Mouse (Mus musculus): ENCODE data around the gene Dock3.
"Not testable (repeated sequence)": the region's sequence is repeated elsewhere in the genome, so short reads cannot be mapped to it uniquely, and the experiment has no call there.

The Dock3 gene

DNA sequence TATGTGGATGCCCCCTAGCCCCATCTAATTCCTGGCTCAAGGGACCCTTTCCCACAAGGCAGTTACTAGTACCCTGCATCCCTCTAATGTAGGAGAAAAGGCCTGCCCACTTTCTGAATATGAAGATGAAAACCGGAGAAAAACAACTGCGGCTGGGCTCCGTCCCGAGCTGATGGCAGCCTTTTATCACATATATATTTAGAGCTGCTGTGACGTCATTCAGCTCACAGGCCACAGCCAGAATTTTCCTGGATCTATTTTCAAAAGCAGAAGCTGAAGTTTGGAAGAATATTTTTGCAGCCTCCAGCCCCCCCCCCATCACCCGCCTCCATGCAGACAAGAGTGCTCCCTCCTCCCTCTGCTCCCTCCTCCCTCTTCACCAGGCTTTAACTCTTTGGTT lies 27.9 kb upstream of the Dock3 start:
- peak; percentile 57 to 74 for DNase-seq (ENCODE audit: low spot score in 2 of 2)

- no peak for DNase-seq (ENCODE audit: low spot score in 2 of 2)
Measured at GRCm38 (mm10) chr9:107255596-107255995, 23.9 kb upstream of the Dock3 start.

DNA sequence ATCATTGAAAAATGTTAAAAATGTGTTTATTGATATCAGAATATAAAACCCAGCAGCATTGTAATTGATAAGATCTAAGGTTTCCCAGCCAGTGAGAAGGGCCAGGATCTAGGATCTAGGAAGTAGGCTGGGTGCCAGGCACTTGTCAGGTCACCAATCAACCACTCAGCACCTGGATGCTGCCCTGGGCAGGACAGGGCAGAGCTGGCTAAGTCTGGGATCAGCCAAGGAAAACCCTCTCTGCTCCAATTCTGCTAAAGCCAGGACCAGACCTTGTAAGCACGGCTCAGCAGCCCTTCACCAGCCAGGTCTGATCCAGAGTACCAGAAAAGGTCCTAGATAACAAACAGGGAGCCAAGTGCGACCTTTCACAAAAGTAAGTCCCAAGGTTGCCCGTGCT lies 23.2 kb upstream of the Dock3 start:
- DNase-seq (ENCODE audit: low spot score in 2 of 2), result no peak

- peak; percentile 71 to 74 for DNase-seq (ENCODE audit: low spot score in 2 of 2)
Measured at GRCm38 (mm10) chr9:107254476-107254875, 22.8 kb upstream of the Dock3 start.

DNA sequence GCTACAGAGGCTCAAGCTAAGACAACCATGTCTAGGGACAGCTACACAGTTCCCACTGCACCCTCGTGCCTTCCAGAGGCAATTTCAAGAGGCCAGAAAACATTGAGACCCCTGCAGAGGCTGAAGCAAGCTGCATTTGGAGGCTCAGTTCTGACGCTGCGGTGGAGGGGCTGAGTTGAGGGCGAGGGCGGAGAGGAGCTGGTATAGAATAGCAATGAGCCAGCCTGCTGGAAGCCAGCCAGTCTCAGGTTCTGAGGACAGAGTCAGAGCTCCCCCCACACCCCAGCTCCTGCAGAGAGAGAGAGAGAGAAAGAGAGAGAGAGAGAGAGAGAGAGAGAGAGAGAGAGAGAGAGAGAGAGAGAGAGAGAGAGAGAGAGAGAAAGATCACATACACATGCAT lies 20.5 kb upstream of the Dock3 start:
- DNase-seq (ENCODE audit: low spot score in 2 of 2), result peak; percentile 63 to 65

DNA sequence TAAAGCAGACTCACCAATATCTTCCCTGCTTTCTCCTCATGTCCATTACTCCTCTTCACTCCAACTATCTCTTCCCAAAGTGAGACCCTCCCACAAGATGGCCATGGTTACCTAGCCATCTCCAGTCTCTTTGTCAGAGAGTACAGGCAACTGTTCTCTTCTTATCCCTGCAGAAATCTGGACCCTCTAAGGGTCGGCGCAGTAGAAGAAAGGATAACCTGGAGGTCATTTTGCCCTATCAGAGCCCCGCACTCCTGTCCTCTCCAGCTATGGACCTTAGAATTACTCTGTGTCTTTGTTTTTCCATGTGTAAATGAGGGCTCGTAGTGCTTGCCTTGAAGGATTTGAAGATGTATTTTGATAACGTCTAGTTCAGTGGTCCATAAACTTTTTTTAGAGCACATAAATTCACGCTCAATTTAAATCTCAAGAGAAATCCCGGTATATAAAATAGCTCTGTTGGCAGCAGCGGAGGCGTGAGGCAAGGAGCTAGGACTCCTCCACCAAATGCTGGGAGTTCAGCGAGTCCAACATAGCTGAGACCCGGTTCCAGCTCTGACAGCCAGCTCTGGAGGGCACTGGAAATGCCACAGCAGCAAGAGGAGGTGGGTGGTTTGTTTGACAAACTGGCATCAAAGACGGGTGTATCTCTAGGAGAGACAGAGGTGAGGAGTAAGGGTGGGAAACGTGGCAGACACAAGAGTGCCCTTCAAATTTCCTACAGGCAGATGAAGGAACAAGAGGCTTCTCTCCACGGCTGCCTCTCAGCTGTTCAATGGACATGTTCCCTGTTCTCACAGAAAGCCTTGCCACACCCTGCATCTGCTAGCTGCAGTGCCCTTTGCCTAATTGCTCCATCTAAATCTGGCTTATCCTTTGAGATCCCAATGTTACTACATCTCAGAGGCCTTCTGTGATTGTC lies 19.0 kb upstream of the Dock3 start:
- DNase-seq (ENCODE audit: low spot score in 2 of 2), result no peak

DNA sequence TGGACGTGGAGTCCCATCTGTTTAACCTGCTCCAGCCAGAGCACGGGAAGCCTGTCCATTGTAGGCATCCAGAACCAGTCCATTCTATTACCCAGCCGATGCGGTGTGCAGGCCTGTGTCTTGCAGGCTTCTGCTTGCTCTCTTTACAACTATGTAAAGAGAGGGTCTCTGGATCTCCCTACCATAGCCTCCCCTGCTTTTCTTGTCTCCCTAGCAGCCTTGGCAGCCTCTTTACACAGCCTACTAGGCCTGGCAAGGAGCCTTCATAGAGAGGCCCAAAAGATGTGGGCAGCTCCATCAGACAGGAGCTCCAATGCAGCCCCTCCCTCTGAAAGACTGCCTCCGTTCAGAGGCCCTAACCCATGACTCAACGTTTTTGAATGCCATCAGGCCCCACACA lies 17.4 kb upstream of the Dock3 start:
- no peak for DNase-seq (ENCODE audit: low spot score in 2 of 2)

DNA sequence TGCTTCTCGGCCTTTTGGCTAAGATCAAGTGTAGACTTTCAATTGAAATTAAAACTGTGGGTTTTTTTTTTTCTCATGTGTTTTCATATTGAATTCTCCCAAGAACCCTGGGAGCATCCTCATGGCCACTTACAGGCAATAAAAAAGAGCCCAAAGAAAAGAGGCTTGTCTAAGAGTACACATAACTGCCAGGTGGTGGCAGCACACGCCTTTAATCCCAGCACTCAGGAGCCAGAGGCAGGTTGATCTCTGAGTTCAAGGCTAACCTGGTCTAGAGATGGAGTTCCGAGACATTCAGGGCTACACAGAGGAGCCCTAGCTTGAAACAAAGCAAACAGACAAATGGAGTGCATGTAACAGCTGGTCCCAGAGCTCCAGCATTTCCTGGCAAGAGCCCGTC lies 14.5 kb upstream of the Dock3 start:
- DNase-seq (ENCODE audit: low spot score in 2 of 2), result no peak

DNA sequence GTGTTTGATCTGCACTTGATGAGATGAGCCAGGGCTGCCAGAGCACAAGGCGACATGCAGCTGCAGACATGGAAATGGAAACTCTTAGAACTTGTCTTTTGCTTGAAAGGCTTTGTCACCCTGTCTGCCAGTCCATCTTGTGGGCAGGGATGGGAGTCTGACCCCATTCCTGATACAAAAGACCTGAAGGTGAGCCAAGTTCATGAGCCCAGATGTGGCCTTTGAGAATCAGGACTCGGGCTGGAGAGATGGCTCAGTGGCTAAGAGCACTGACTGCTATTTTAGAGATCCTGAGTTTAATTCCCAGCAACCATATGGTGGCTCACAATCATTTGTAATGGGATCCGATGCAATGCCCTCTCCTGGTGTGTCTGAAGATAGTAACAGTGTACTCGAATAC lies 13.6 kb upstream of the Dock3 start:
- DNase-seq (ENCODE audit: low spot score in 2 of 2), result no peak

DNA sequence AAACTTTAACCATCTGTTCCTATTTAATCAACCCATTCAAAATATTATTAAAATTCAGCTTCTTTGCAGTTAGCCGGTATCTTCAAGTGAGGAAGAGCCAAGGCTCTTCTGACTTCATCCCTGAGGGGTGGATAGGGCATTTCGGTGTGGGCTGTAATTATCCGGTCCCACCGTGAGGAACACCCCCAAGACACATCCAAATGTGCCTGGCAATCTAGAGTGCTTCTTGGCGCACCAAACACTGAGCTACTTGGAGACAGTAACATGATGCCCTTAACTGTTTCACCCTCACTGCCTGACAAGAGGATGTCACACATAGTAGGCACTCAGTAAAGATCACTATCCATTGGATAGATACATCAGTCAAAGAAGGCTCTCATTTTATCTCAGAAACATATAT lies 4.4 kb upstream of the Dock3 start:
- DNase-seq (ENCODE audit: low spot score in 2 of 2), result no peak

DNA sequence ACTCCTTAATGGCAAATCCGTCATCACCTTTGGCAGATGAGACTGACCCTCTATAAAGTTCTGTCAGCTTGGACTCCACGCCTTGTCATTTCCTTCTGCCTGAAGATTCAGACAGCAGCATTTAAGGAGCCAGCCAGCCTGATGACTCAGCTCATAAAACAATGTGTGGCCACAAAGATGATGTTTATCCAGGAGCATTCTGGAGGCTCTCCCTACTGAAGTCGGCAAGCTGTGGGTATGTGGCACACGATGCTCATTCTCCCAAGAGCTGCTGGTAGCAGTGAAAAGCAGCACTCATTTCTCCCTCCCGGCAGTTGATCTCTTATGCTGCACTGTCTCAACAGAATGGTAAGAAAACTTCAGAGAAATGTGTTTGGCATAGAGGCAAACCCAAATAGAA lies 3.6 kb upstream of the Dock3 start:
- no peak for DNase-seq (ENCODE audit: low spot score in 2 of 2)

GRCm38 (mm10) chr9:107232140-107232539 lies 431 bp upstream of the Dock3 start:
- DNase-seq (ENCODE audit: low spot score in 2 of 2), result no peak

DNA sequence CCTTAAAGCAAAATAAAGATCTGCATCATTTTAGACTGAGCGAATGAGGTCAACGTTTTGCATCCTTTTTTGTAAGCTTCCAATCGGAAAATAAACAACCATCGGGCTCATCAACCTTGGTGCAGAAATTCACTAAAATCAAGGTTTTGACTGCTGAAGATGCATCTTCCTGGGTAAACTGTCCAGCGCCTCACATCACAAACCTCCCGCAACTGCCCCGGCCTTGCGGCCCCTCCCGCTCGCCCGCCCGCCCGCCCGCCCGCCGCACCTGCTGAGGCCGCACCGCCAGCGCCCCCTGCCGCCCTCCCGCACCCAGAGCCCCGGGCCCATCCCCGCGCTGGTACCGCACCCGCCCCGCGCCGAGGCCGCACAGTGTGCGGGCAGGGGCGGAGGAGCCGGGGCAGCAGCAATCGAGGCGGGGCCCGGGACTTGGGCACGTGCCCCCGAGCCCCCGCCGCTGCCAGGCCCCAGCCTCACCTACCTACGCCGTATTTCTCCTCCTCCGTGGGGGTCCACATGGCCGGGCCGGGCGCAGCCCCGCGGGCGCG lies 644 bp downstream of the Dock3 start:
- peak in 1 of 2 experiments; percentile 69 for DNase-seq (ENCODE audit: low spot score in 2 of 2)

- DNase-seq (ENCODE audit: low spot score in 2 of 2), result no peak
Measured at GRCm38 (mm10) chr9:107224597-107224996, 7.1 kb downstream of the Dock3 start.

- not testable (repeated sequence) for DNase-seq (ENCODE audit: low spot score in 2 of 2)
Measured at GRCm38 (mm10) chr9:107174831-107175230, 56.9 kb downstream of the Dock3 start.

- DNase-seq (ENCODE audit: low spot score in 2 of 2), result no peak
Measured at GRCm38 (mm10) chr9:107165792-107166191, 65.9 kb downstream of the Dock3 start.

DNA sequence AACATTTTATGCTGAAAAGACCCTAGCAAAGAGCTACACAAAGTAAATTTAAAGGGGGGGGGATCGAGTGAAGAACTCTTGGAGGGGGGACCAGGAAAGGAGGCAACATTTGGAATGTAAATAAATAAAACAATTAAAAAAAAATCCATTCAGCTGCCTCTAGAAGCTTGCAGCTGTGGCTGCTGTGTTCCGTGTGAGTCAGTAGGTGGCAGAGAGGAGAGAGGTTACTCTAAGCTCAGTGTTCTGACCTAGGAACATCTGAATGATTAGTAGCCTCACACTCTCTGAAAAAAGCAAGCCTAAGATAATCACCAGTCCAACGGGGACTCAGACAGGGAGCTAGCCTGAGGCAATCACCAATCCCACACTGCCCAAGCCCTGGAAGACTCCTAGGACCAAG lies 66.9 kb downstream of the Dock3 start:
- DNase-seq (ENCODE audit: low spot score in 2 of 2), result no peak

DNA sequence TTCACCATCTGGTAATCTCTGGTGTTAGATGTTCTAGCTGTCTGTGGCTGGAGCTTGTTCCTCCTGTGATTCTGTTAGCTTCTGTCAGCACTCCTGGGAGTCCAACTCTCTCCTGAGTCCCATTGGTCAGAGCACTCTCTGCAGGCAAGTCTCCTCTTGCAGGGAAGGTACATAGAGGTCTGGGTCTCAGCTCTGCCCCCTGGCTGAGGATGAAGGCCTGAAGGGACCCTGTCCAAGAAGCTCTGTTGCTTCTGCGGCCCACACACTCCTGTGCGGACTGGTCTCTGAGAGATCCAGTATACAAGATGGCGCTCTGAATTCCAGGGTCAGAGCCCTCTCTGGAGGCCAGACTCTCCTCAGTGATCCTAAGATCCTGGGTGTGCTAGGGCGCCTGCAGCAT lies 75.3 kb downstream of the Dock3 start:
- not testable (repeated sequence) for DNase-seq (ENCODE audit: low spot score in 2 of 2)

GRCm38 (mm10) chr9:107112791-107113190 lies 118.9 kb downstream of the Dock3 start:
- DNase-seq (ENCODE audit: low spot score in 2 of 2), result no peak

- no peak for DNase-seq (ENCODE audit: low spot score in 2 of 2)
Measured at GRCm38 (mm10) chr9:107112056-107112455, 119.7 kb downstream of the Dock3 start.

GRCm38 (mm10) chr9:107099487-107099886 lies 132.2 kb downstream of the Dock3 start:
- no peak for DNase-seq (ENCODE audit: low spot score in 2 of 2)

DNA sequence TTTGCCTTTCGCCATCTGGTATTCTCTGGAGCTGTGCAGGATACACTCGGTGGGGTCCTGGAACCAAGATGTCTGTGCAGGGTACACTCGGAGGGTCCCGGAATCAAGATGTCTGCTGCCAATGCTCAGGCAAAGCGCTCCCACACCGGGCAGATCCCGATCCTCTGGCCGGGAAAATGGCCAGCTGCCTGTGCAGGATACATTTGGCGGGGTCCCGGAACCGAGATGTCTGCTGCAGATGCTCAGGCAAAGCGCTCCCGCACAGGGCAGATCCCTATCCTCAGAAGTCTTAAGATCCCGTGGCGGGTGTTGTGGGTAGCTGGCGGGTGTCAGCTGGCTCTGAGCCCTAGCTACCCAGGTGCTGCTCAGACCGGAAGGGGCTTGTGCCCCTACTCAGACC lies 142.3 kb downstream of the Dock3 start:
- DNase-seq (ENCODE audit: low spot score in 2 of 2), result not testable (repeated sequence)

- peak; percentile 13 to 16 for DNase-seq (ENCODE audit: low spot score in 2 of 2)
Measured at GRCm38 (mm10) chr9:107087531-107087930, 144.2 kb downstream of the Dock3 start.
